Mouse (Mus musculus): ENCODE results near the gene Fam83c. TPM values are rescaled to one million over a fixed set of nuclear protein-coding genes. Genes with fewer than 3 reads are reported as not detected.

The Fam83c gene
- total RNA-seq, 1 experiment from 2014 or later: not detected

- no peak for ATAC-seq (replicated peaks; ENCODE audit: insufficient number of reproducible peaks, low FRiP score, low TSS enrichment, poor library complexity, severe bottlenecking)
These were observed 28.8 kb downstream of the Fam83c start for GRCm38 (mm10) chr2:155805925-155806255.

GRCm38 (mm10) chr2:155805231-155805924 is 29.3 kb downstream of the Fam83c start:
- ATAC-seq (replicated peaks; ENCODE audit: insufficient number of reproducible peaks, low FRiP score, low TSS enrichment, poor library complexity, severe bottlenecking): no peak

- ATAC-seq (replicated peaks; ENCODE audit: insufficient number of reproducible peaks, low FRiP score, low TSS enrichment, poor library complexity, severe bottlenecking): no peak
These were observed 30.6 kb downstream of the Fam83c start for GRCm38 (mm10) chr2:155804053-155804452.

- ATAC-seq (replicated peaks; ENCODE audit: insufficient number of reproducible peaks, low FRiP score, low TSS enrichment, poor library complexity, severe bottlenecking): no peak
These were observed 31.9 kb downstream of the Fam83c start for GRCm38 (mm10) chr2:155802761-155803160.

- ATAC-seq (replicated peaks; ENCODE audit: insufficient number of reproducible peaks, low FRiP score, low TSS enrichment, poor library complexity, severe bottlenecking): no peak
These were observed 36.0 kb downstream of the Fam83c start for GRCm38 (mm10) chr2:155798613-155799012.

- no peak for ATAC-seq (replicated peaks; ENCODE audit: insufficient number of reproducible peaks, low FRiP score, low TSS enrichment, poor library complexity, severe bottlenecking)
These were observed 39.8 kb downstream of the Fam83c start for GRCm38 (mm10) chr2:155794674-155795445.

GRCm38 (mm10) chr2:155792899-155793298 is 41.8 kb downstream of the Fam83c start:
- no peak for ATAC-seq (replicated peaks; ENCODE audit: insufficient number of reproducible peaks, low FRiP score, low TSS enrichment, poor library complexity, severe bottlenecking)

- ATAC-seq (replicated peaks; ENCODE audit: insufficient number of reproducible peaks, low FRiP score, low TSS enrichment, poor library complexity, severe bottlenecking): no peak
These were observed 46.4 kb downstream of the Fam83c start for GRCm38 (mm10) chr2:155787949-155788931.

- 0 out of 2 replicates have a peak, but pooled peaks have one; percentile 50 for ATAC-seq (replicated peaks; ENCODE audit: insufficient number of reproducible peaks, low FRiP score, low TSS enrichment, poor library complexity, severe bottlenecking)
These were observed 47.7 kb downstream of the Fam83c start for GRCm38 (mm10) chr2:155786905-155787304.

- ATAC-seq (replicated peaks; ENCODE audit: insufficient number of reproducible peaks, low FRiP score, low TSS enrichment, poor library complexity, severe bottlenecking): no peak
These were observed 50.1 kb downstream of the Fam83c start for GRCm38 (mm10) chr2:155784534-155784933.

GRCm38 (mm10) chr2:155779506-155779905 is 55.1 kb downstream of the Fam83c start:
- no peak for ATAC-seq (replicated peaks; ENCODE audit: insufficient number of reproducible peaks, low FRiP score, low TSS enrichment, poor library complexity, severe bottlenecking)

GRCm38 (mm10) chr2:155779066-155779465 is 55.6 kb downstream of the Fam83c start:
- ATAC-seq (replicated peaks; ENCODE audit: insufficient number of reproducible peaks, low FRiP score, low TSS enrichment, poor library complexity, severe bottlenecking): no peak

GRCm38 (mm10) chr2:155778004-155778403 is 56.6 kb downstream of the Fam83c start:
- no peak for ATAC-seq (replicated peaks; ENCODE audit: insufficient number of reproducible peaks, low FRiP score, low TSS enrichment, poor library complexity, severe bottlenecking)

GRCm38 (mm10) chr2:155777688-155777985 is 57.0 kb downstream of the Fam83c start:
- no peak for ATAC-seq (replicated peaks; ENCODE audit: insufficient number of reproducible peaks, low FRiP score, low TSS enrichment, poor library complexity, severe bottlenecking)

Other genes with a start within 250 kb of the Fam83c start
- 30.1 to 47.6 TPM (median 35.5 TPM) in 3 replicates for gene Gss, start 242.0 kb downstream of the Fam83c start, total RNA-seq (2017)
- not detected in 3 replicates for gene Myh7b, start 223.6 kb downstream of the Fam83c start, total RNA-seq (2017)
- 98.1 to 149 TPM (median 116 TPM) in 3 replicates for gene Trpc4ap, start 142.5 kb downstream of the Fam83c start, total RNA-seq (2017)
- 28.7 to 43.2 TPM (median 37.4 TPM) in 3 replicates for gene Edem2, start 105.4 kb downstream of the Fam83c start, total RNA-seq (2017)
- gene Gm17581, start 99.0 kb downstream of the Fam83c start, total RNA-seq (2017): not detected in 3 replicates
- gene Procr, start 83.7 kb downstream of the Fam83c start, total RNA-seq (2017): not detected in 3 replicates
- gene Mmp24, start 59.5 kb downstream of the Fam83c start, total RNA-seq (2017): 0.10 TPM in 1 of 3 replicates, not detected in the others
- 8.5 to 10.6 TPM (median 9.7 TPM) in 3 replicates for gene BC029722, start 15.4 kb downstream of the Fam83c start, total RNA-seq (2017)
- gene Eif6, start 7.9 kb downstream of the Fam83c start, total RNA-seq (2017): 38.9 to 84.9 TPM (median 83.4 TPM) in 3 replicates
- gene Uqcc1, start 95.5 kb upstream of the Fam83c start, total RNA-seq (2017): 33.3 to 43.3 TPM (median 37.7 TPM) in 3 replicates
- not detected in 3 replicates for gene Gm15557, start 105.9 kb upstream of the Fam83c start, total RNA-seq (2017)
- gene Gdf5, start 110.5 kb upstream of the Fam83c start, total RNA-seq (2017): not detected in 3 replicates
- 67.3 to 170 TPM (median 77.6 TPM) in 3 replicates for gene Cep250, start 121.6 kb upstream of the Fam83c start, total RNA-seq (2017)
- 0.87 to 1.8 TPM in 2 of 3 replicates, not detected in the other for gene 6430550D23Rik, start 173.1 kb upstream of the Fam83c start, total RNA-seq (2017)
- 57.6 to 77.8 TPM (median 66.2 TPM) in 3 replicates for gene Ergic3, start 173.2 kb upstream of the Fam83c start, total RNA-seq (2017)
- gene Fer1l4, start 218.1 kb upstream of the Fam83c start, total RNA-seq (2017): not detected in 3 replicates
- 0.29 to 2.2 TPM (median 1.9 TPM) in 3 replicates for gene Spag4, start 230.3 kb upstream of the Fam83c start, total RNA-seq (2017)

All from monocyte, adult 5-6 weeks (primary cell).